Mouse (Mus musculus) bone marrow macrophage, adult 2 months (primary cell): ENCODE data around the gene Nif3l1.

Source experiments
- CTCF ChIP-seq: IDR thresholded peaks from 2 replicates; pipeline ENCODE4 v1.5.1; 2012; ENCODE audit warnings: low read depth, mild to moderate bottlenecking, low read length, moderate library complexity
- POLR2A ChIP-seq: IDR thresholded peaks from 2 replicates; pipeline ENCODE4 v1.6.1; 2012; ENCODE audit warnings: mild to moderate bottlenecking, low read depth, low read length, borderline replicate concordance

DNA sequence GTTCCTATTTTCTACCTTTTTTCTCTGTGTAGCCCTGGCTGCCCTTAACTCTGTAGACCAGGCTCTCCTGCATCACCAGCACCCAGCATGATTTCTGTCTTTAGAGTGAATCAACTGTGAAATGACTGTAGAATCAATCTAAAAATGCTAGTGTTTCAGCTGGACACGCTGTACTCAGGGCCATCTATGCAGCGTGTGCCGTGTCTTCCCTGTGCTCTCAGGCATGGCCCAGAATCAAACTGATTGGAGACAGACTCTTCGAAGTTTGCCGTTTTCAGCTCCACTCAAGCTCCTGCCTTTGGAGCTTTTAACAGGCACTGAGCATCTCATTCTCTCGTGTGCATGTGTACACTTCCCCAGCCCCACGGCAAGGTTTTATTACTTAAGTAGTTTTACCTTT, 34.2 kb upstream of the Nif3l1 start:
- TF ChIP-seq CTCF (no peak), POLR2A (no peak)
